Mouse (Mus musculus) myocyte (in vitro differentiated cells): ENCODE measurements around the gene Acadsb. TPM values are rescaled to one million over a fixed set of nuclear protein-coding genes. Genes with fewer than 3 reads are reported as not detected.

ENCODE experiments used
- H3K27me3 ChIP-seq: one replicate; pipeline ENCODE4 v1.6.1; 2011; ENCODE audit not compliant: control insufficient read depth, insufficient read depth, insufficient read length
- H3K36me3 ChIP-seq: one replicate; pipeline ENCODE4 v1.6.1; 2011; ENCODE audit not compliant: control insufficient read depth, insufficient read depth
- H3K4me2 ChIP-seq: one replicate; pipeline ENCODE4 v1.6.1; 2011; ENCODE audit warnings: low read depth, control low read depth
- H3K4me3 ChIP-seq: one replicate; pipeline ENCODE4 v1.5.1; 2011; ENCODE audit warnings: mild to moderate bottlenecking, control low read depth, moderate library complexity
- H3K79me2 ChIP-seq: one replicate; pipeline ENCODE4 v1.6.1; 2011; ENCODE audit not compliant: control insufficient read depth, insufficient read depth
- H3ac ChIP-seq: one replicate; pipeline ENCODE4 v1.6.1; 2011; ENCODE audit not compliant: control insufficient read depth, insufficient read length
- CEBPB ChIP-seq: IDR thresholded peaks from 2 replicates; pipeline ENCODE4 v1.6.1; 2011; ENCODE audit warnings: mild to moderate bottlenecking, moderate library complexity; ENCODE audit not compliant: poor library complexity, insufficient read depth, severe bottlenecking
- E2F4 ChIP-seq: IDR thresholded peaks from one replicate; pipeline ENCODE4 v1.6.1; 2011; ENCODE audit warnings: mild to moderate bottlenecking, control low read depth, moderate library complexity; ENCODE audit not compliant: insufficient read depth
- MAX ChIP-seq: IDR thresholded peaks from one replicate; pipeline ENCODE4 v1.6.1; 2011; ENCODE audit warnings: low read depth, mild to moderate bottlenecking, control low read depth
- MYOD1 ChIP-seq, 3 experiments: IDR thresholded peaks; one replicate each; pipeline ENCODE4 v1.6.1; 2011; ENCODE audit warnings: control low read depth in 2 of 3, low read depth in 2 of 3, mild to moderate bottlenecking in 2 of 3, moderate library complexity in 1 of 3; ENCODE audit not compliant: insufficient read length in 2 of 3, control insufficient read depth in 1 of 3
- MYOG ChIP-seq, 3 experiments: IDR thresholded peaks; one replicate each; pipeline ENCODE4 v1.6.1; 2011; ENCODE audit warnings: control low read depth in 2 of 3, low read depth in 2 of 3, mild to moderate bottlenecking in 2 of 3; ENCODE audit not compliant: insufficient read length in 2 of 3, control insufficient read depth in 1 of 3, insufficient read depth in 1 of 3
- POLR2A ChIP-seq: IDR thresholded peaks from one replicate; pipeline ENCODE4 v1.6.1; 2011; ENCODE audit warnings: low read depth, mild to moderate bottlenecking, control low read depth, moderate library complexity; ENCODE audit not compliant: insufficient read length
- POLR2AphosphoS2 ChIP-seq: IDR thresholded peaks from one replicate; pipeline ENCODE4 v1.6.1; 2011; ENCODE audit warnings: low read depth, control low read depth; ENCODE audit not compliant: insufficient read length
- REST ChIP-seq: IDR thresholded peaks from one replicate; pipeline ENCODE4 v1.6.1; 2011; ENCODE audit warnings: mild to moderate bottlenecking, control low read depth, moderate library complexity; ENCODE audit not compliant: insufficient read depth, insufficient read length
- SRF ChIP-seq: IDR thresholded peaks from one replicate; pipeline ENCODE4 v1.6.1; 2011; ENCODE audit warnings: low read depth; ENCODE audit not compliant: control insufficient read depth, insufficient read length
- TCF12 ChIP-seq: IDR thresholded peaks from one replicate; pipeline ENCODE4 v1.6.1; 2011; ENCODE audit warnings: mild to moderate bottlenecking, control low read depth; ENCODE audit not compliant: poor library complexity, insufficient read depth, severe bottlenecking
- TCF3 ChIP-seq: IDR thresholded peaks from one replicate; pipeline ENCODE4 v1.6.1; 2011; ENCODE audit warnings: low read depth, control low read depth; ENCODE audit not compliant: insufficient read length
- USF1 ChIP-seq: IDR thresholded peaks from one replicate; pipeline ENCODE4 v1.6.1; 2011; ENCODE audit warnings: low read depth, mild to moderate bottlenecking, control low read depth, moderate library complexity
- polyA plus RNA-seq: library from polyadenylated mRNA; unstranded; fragments of >200 nt; fragmentation: generic; extraction: Trizol; gene quantifications from one replicate; pipeline ENCODE4 v1.2.1, GENCODE M21; 2012; ENCODE audit warnings: missing spikeins

Gene Acadsb
- polyA plus RNA-seq, 1 experiment, result 14.7 TPM

DNA sequence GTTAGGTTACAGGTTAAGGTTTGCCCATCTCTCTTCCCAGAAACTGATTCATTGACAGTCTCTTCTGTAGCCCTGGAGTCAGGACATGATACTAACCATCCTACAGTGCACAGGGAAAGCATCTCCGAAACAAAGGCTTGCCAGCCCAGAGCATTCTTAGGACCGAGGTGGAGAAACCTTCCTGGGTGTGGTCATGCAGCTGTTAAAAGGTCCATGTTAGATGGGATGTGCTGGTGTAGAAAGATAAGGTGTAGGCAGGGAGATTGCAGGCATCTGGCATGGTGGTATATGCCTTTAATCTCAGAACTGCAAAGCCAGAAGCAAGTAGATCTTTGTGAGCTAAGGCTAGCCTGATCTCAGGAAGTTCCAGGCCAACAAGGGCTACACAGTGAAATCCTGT is 14.5 kb downstream of the Acadsb start:
- H3K4me3 ChIP-seq, result no peak overlapping the region
- H3K79me2 ChIP-seq, result no peaks in the 10 kb centered on the region
- peaks cover 18% of the 10 kb centered on the region for H3K36me3 ChIP-seq
- H3K27me3 ChIP-seq, result no peaks in the 10 kb centered on the region
- no peak overlapping the region for H3ac ChIP-seq
- TF ChIP-seq POLR2A (no peak), TCF3 (no peak), E2F4 (no peak), MAX (no peak), MYOG (IDR thresholded peaks at IDR 0.05; ENCODE audit: control insufficient read depth in 1 of 3, insufficient read depth in 1 of 3, insufficient read length in 2 of 3, low read depth in 2 of 3) (no peak)
- no peak overlapping the region for H3K4me2 ChIP-seq

- Histone ChIP-seq H3K4me2 (no peak overlapping the region), H3ac (no peak overlapping the region), H3K4me3 (no peak overlapping the region), H3K79me2 (no peaks in the 10 kb centered on the region), H3K27me3 (no peaks in the 10 kb centered on the region), H3K36me3 (peaks cover 18% of the 10 kb centered on the region)
- TF ChIP-seq MYOG (IDR thresholded peaks at IDR 0.05; ENCODE audit: control insufficient read depth in 1 of 3, insufficient read depth in 1 of 3, insufficient read length in 2 of 3, low read depth in 2 of 3) (no peak), USF1 (no peak), TCF3 (no peak), SRF (no peak), E2F4 (no peak), CEBPB (no peak), TCF12 (no peak), POLR2A (no peak), POLR2AphosphoS2 (no peak), MAX (no peak), REST (no peak), MYOD1 (IDR thresholded peaks at IDR 0.05; ENCODE audit: control insufficient read depth in 1 of 3, insufficient read length in 2 of 3, low read depth in 2 of 3) (no peak)
Measured at GRCm38 (mm10) chr7:131427331-131427730, 16.9 kb downstream of the Acadsb start.

- no peak overlapping the region for H3K4me2 ChIP-seq
- H3ac ChIP-seq, result no peak overlapping the region
- peaks cover 8% of the 10 kb centered on the region for H3K36me3 ChIP-seq
Measured at GRCm38 (mm10) chr7:131432244-131432643, 21.8 kb downstream of the Acadsb start.

DNA sequence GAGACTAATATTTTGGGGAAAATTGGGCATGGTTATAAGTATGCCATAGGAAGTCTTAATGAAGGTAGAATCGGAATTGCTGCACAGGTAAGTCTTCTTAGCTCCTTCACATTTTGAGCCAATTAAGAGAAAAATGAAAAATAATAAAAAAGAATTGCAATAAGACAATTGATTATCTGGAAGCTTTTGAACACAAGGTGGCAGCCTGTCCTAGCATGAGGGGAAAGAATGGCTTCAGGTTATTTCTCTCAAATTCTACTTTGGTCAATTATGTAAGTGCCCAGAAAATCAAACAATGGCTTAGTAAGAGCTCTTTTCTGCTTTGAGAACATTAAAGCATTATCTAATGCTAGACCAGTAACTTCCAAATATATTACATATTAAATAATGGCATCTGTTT is 23.9 kb downstream of the Acadsb start:
- Histone ChIP-seq H3K4me3 (no peak overlapping the region), H3K27me3 (no peaks in the 10 kb centered on the region), H3K36me3 (no peaks in the 10 kb centered on the region), H3ac (no peak overlapping the region), H3K79me2 (no peaks in the 10 kb centered on the region), H3K4me2 (no peak overlapping the region)
- TF ChIP-seq POLR2AphosphoS2, result no peak
- TF ChIP-seq TCF3, result no peak
- TF ChIP-seq MAX, result no peak
- no peak for TF ChIP-seq CEBPB
- no peak for TF ChIP-seq E2F4
- no peak for TF ChIP-seq TCF12
- no peak for TF ChIP-seq MYOD1 (IDR thresholded peaks at IDR 0.05; ENCODE audit: control insufficient read depth in 1 of 3, insufficient read length in 2 of 3, low read depth in 2 of 3)
- no peak for TF ChIP-seq SRF
- TF ChIP-seq POLR2A, result no peak
- TF ChIP-seq USF1, result no peak
- no peak for TF ChIP-seq MYOG (IDR thresholded peaks at IDR 0.05; ENCODE audit: control insufficient read depth in 1 of 3, insufficient read depth in 1 of 3, insufficient read length in 2 of 3, low read depth in 2 of 3)
- TF ChIP-seq REST, result no peak

More at GRCm38 (mm10) chr7:131432244-131432643, 21.8 kb downstream of the Acadsb start:
- Histone ChIP-seq H3K79me2 (no peaks in the 10 kb centered on the region), H3K27me3 (no peaks in the 10 kb centered on the region), H3K4me3 (no peak overlapping the region)
- TF ChIP-seq SRF, result no peak
- TF ChIP-seq USF1, result no peak
- no peak for TF ChIP-seq REST
- no peak for TF ChIP-seq CEBPB

DNA sequence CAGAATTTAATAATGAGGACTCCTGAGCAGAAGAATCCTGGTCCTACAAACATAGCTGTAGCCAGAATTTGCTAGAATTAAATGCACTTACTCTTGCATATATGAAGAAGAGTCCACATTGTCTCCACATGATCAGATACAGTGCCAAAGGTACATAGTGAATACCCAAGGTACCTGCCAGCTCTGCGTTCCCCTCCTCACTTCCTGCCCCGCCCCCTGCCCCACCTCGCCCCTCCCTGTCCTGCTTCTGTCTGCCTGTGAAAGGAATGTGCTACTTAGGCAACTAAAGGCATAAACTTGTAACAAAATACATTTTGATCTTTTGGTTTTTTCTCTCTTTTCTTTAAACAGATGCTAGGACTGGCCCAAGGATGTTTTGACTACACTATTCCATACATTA is 26.6 kb downstream of the Acadsb start:
- no peaks in the 10 kb centered on the region for H3K27me3 ChIP-seq
- TF ChIP-seq TCF12 (no peak), CEBPB (no peak), USF1 (no peak), MAX (no peak), TCF3 (no peak), MYOG (IDR thresholded peaks at IDR 0.05; ENCODE audit: control insufficient read depth in 1 of 3, insufficient read depth in 1 of 3, insufficient read length in 2 of 3, low read depth in 2 of 3) (no peak), SRF (no peak), POLR2A (no peak), MYOD1 (IDR thresholded peaks at IDR 0.05; ENCODE audit: control insufficient read depth in 1 of 3, insufficient read length in 2 of 3, low read depth in 2 of 3) (no peak), REST (no peak), E2F4 (no peak), POLR2AphosphoS2 (no peak)

GRCm38 (mm10) chr7:131456714-131457113 is 46.3 kb downstream of the Acadsb start:
- Histone ChIP-seq H3K79me2 (no peaks in the 10 kb centered on the region), H3ac (no peak overlapping the region), H3K4me3 (no peak overlapping the region), H3K27me3 (no peaks in the 10 kb centered on the region), H3K4me2 (no peak overlapping the region), H3K36me3 (no peaks in the 10 kb centered on the region)
- no peak for TF ChIP-seq MYOG (IDR thresholded peaks at IDR 0.05; ENCODE audit: control insufficient read depth in 1 of 3, insufficient read depth in 1 of 3, insufficient read length in 2 of 3, low read depth in 2 of 3)
- TF ChIP-seq CEBPB, result no peak
- TF ChIP-seq SRF, result no peak
- no peak for TF ChIP-seq MAX
- no peak for TF ChIP-seq POLR2A
- TF ChIP-seq USF1, result no peak
- TF ChIP-seq E2F4, result no peak
- TF ChIP-seq REST, result no peak
- TF ChIP-seq MYOD1 (IDR thresholded peaks at IDR 0.05; ENCODE audit: control insufficient read depth in 1 of 3, insufficient read length in 2 of 3, low read depth in 2 of 3), result no peak
- TF ChIP-seq TCF12, result no peak
- TF ChIP-seq POLR2AphosphoS2, result no peak
- TF ChIP-seq TCF3, result no peak

More for the DNA sequence above, 26.6 kb downstream of the Acadsb start:
- Histone ChIP-seq H3K4me2 (no peak overlapping the region), H3ac (no peak overlapping the region), H3K79me2 (no peaks in the 10 kb centered on the region), H3K4me3 (no peak overlapping the region), H3K36me3 (no peaks in the 10 kb centered on the region)
